Mouse (Mus musculus) MEL (cell line): Measurements from ENCODE around the gene Ehmt2.

Source experiments
- CTCF ChIP-seq, 3 experiments: IDR thresholded peaks in 2 of 3; conservative IDR thresholded peaks in 1 of 3; 2 replicates each; pipeline ENCODE4 v1.5.1; 2011 to 2012; ENCODE audit warnings: low read length in 3 of 3, low read depth in 2 of 3, mild to moderate bottlenecking in 2 of 3, improper control_type of control experiment in 1 of 3, inconsistent platforms in 1 of 3, mixed read lengths in 1 of 3, moderate library complexity in 1 of 3; ENCODE audit not compliant: control insufficient read depth in 1 of 3, insufficient read depth in 1 of 3, poor library complexity in 1 of 3, severe bottlenecking in 1 of 3
- HCFC1 ChIP-seq: IDR thresholded peaks from 2 replicates; pipeline ENCODE4 v1.6.1; 2012; ENCODE audit warnings: low read depth, mild to moderate bottlenecking, inconsistent platforms, low read length, improper control_type of control experiment, moderate library complexity
- MAFK ChIP-seq: IDR thresholded peaks from 2 replicates; pipeline ENCODE4 v1.6.1; 2011; ENCODE audit warnings: low read depth, mild to moderate bottlenecking, low read length, improper control_type of control experiment, borderline replicate concordance
- MAZ ChIP-seq: IDR thresholded peaks from 2 replicates; pipeline ENCODE4 v1.6.1; 2012; ENCODE audit warnings: low read depth, mild to moderate bottlenecking, inconsistent platforms, low read length, improper control_type of control experiment
- MEF2A ChIP-seq: IDR thresholded peaks from 2 replicates; pipeline ENCODE4 v1.6.1; 2014; ENCODE audit warnings: low read depth, mild to moderate bottlenecking, inconsistent platforms, low read length, improper control_type of control experiment; ENCODE audit not compliant: poor library complexity, insufficient replicate concordance, severe bottlenecking; ENCODE audit errors: extremely low read depth
- POLR2A ChIP-seq, 2 experiments: IDR thresholded peaks; 2 replicates each; pipeline ENCODE4 v1.6.1; 2011 to 2012; ENCODE audit warnings: low read length in 2 of 2, mild to moderate bottlenecking in 2 of 2, control low read depth in 1 of 2, improper control_type of control experiment in 1 of 2, low read depth in 1 of 2, moderate library complexity in 1 of 2; ENCODE audit not compliant: control insufficient read depth in 1 of 2, insufficient read depth in 1 of 2, poor library complexity in 1 of 2
- RAD21 ChIP-seq: IDR thresholded peaks from 2 replicates; pipeline ENCODE4 v1.6.1; 2011; ENCODE audit warnings: mild to moderate bottlenecking, low read depth, low read length, improper control_type of control experiment
- TBP ChIP-seq: IDR thresholded peaks from 2 replicates; pipeline ENCODE4 v1.8.0; 2011; ENCODE audit warnings: low read depth, low read length, improper control_type of control experiment
- UBTF ChIP-seq: IDR thresholded peaks from 2 replicates; pipeline ENCODE4 v1.6.1; 2012; ENCODE audit warnings: low read depth, mild to moderate bottlenecking, inconsistent platforms, low read length, improper control_type of control experiment, moderate library complexity, borderline replicate concordance; ENCODE audit not compliant: insufficient read depth
- ZMIZ1 ChIP-seq: IDR thresholded peaks from 2 replicates; pipeline ENCODE4 v1.6.1; 2012; ENCODE audit warnings: low read depth, mild to moderate bottlenecking, inconsistent platforms, low read length, improper control_type of control experiment, moderate library complexity
- ZNF384 ChIP-seq: IDR thresholded peaks from 2 replicates; pipeline ENCODE4 v1.6.1; 2012; ENCODE audit warnings: low read depth, mild to moderate bottlenecking, inconsistent platforms, low read length, improper control_type of control experiment

- TF ChIP-seq POLR2A (IDR thresholded peaks at IDR 0.05; ENCODE audit: control insufficient read depth in 1 of 2, insufficient read depth in 1 of 2, low read depth in 1 of 2, low read length in 2 of 2, poor library complexity in 1 of 2) = no peak
- TF ChIP-seq TBP = no peak
- no peak for TF ChIP-seq MAFK
- TF ChIP-seq MEF2A = no peak
- no peak for TF ChIP-seq CTCF (IDR thresholded peaks at IDR 0.05 in 2 of 3, conservative IDR thresholded peaks at IDR 0.05 in 1 of 3; ENCODE audit: control insufficient read depth in 1 of 3, insufficient read depth in 1 of 3, low read depth in 2 of 3, low read length in 3 of 3, poor library complexity in 1 of 3, severe bottlenecking in 1 of 3)
- no peak for TF ChIP-seq RAD21
- no peak for TF ChIP-seq ZMIZ1
- TF ChIP-seq ZNF384 = no peak
- TF ChIP-seq HCFC1 = no peak
- no peak for TF ChIP-seq UBTF
- no peak for TF ChIP-seq MAZ
Measured at GRCm38 (mm10) chr17:34854761-34855160, 43.5 kb upstream of the Ehmt2 start.
